Mouse (Mus musculus) myocyte (in vitro differentiated cells): Measurements from ENCODE around the gene Mpzl1.

Source experiments
- POLR2A ChIP-seq: IDR thresholded peaks from one replicate; pipeline ENCODE4 v1.6.1; 2011; ENCODE audit warnings: low read depth, mild to moderate bottlenecking, control low read depth, moderate library complexity; ENCODE audit not compliant: insufficient read length
- POLR2AphosphoS2 ChIP-seq: IDR thresholded peaks from one replicate; pipeline ENCODE4 v1.6.1; 2011; ENCODE audit warnings: low read depth, control low read depth; ENCODE audit not compliant: insufficient read length
- USF1 ChIP-seq: IDR thresholded peaks from one replicate; pipeline ENCODE4 v1.6.1; 2011; ENCODE audit warnings: low read depth, mild to moderate bottlenecking, control low read depth, moderate library complexity

DNA sequence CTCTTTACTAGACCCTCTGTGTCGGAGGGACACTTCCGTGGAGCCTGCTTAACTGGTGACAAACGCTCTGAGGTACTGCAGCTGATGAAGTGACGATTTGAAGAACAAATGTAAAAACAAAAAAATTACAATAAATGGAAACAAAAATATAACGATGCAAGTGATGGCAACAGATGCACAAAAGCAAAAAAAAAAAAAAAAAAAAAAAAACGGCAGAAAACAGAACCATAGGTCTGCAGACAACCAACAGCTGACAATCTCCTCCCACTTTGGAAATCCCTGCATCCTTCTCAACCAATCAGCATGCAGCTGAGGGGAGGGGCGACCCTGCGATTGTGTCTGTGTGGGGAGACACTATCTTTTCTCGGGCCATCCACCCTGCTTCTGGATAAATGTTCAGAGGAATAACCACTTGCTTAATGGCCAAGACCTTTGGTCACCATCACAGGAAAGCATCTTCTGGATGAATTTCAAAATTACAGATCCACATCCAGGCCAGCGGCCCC lies 32.5 kb downstream of the Mpzl1 start:
- TF ChIP-seq USF1 (no peak), POLR2A (no peak), POLR2AphosphoS2 (no peak)
